Mouse (Mus musculus): ENCODE results near the gene Grin2b.
A peak's percentile ranks its signal among the peaks of the same experiment; 100 is the strongest.

Gene Grin2b

GRCm38 (mm10) chr6:135914608-135915007 lies 258.7 kb downstream of the Grin2b start:
- no peak for ATAC-seq (ENCODE audit: insufficient number of reproducible peaks, low FRiP score, low TSS enrichment)

- no peak for ATAC-seq (ENCODE audit: insufficient number of reproducible peaks, low FRiP score, low TSS enrichment)
These were observed 261.2 kb downstream of the Grin2b start for GRCm38 (mm10) chr6:135912114-135912513.

- no peak for ATAC-seq (ENCODE audit: insufficient number of reproducible peaks, low FRiP score, low TSS enrichment)
These were observed 262.2 kb downstream of the Grin2b start for GRCm38 (mm10) chr6:135911131-135911530.

- ATAC-seq (ENCODE audit: insufficient number of reproducible peaks, low FRiP score, low TSS enrichment), result peak; percentile 61
These were observed 265.6 kb downstream of the Grin2b start for GRCm38 (mm10) chr6:135907540-135908320.

- no peak for ATAC-seq (ENCODE audit: insufficient number of reproducible peaks, low FRiP score, low TSS enrichment)
These were observed 266.2 kb downstream of the Grin2b start for GRCm38 (mm10) chr6:135907137-135907536.

GRCm38 (mm10) chr6:135904391-135904790 lies 268.9 kb downstream of the Grin2b start:
- ATAC-seq (ENCODE audit: insufficient number of reproducible peaks, low FRiP score, low TSS enrichment), result no peak

GRCm38 (mm10) chr6:135900410-135900809 lies 272.9 kb downstream of the Grin2b start:
- no peak for ATAC-seq (ENCODE audit: insufficient number of reproducible peaks, low FRiP score, low TSS enrichment)

- no peak for ATAC-seq (ENCODE audit: insufficient number of reproducible peaks, low FRiP score, low TSS enrichment)
These were observed 274.1 kb downstream of the Grin2b start for GRCm38 (mm10) chr6:135899225-135899624.

GRCm38 (mm10) chr6:135894793-135895228 lies 278.5 kb downstream of the Grin2b start:
- ATAC-seq (ENCODE audit: insufficient number of reproducible peaks, low FRiP score, low TSS enrichment), result no peak

- no peak for ATAC-seq (ENCODE audit: insufficient number of reproducible peaks, low FRiP score, low TSS enrichment)
These were observed 290.7 kb downstream of the Grin2b start for GRCm38 (mm10) chr6:135882611-135883010.

- no peak for ATAC-seq (ENCODE audit: insufficient number of reproducible peaks, low FRiP score, low TSS enrichment)
These were observed 297.1 kb downstream of the Grin2b start for GRCm38 (mm10) chr6:135876163-135876726.

- no peak for ATAC-seq (ENCODE audit: insufficient number of reproducible peaks, low FRiP score, low TSS enrichment)
These were observed 298.7 kb downstream of the Grin2b start for GRCm38 (mm10) chr6:135874626-135875025.

- no peak for ATAC-seq (ENCODE audit: insufficient number of reproducible peaks, low FRiP score, low TSS enrichment)
These were observed 307.5 kb downstream of the Grin2b start for GRCm38 (mm10) chr6:135865832-135866231.

- no peak for ATAC-seq (ENCODE audit: insufficient number of reproducible peaks, low FRiP score, low TSS enrichment)
These were observed 309.3 kb downstream of the Grin2b start for GRCm38 (mm10) chr6:135863965-135864364.

- ATAC-seq (ENCODE audit: insufficient number of reproducible peaks, low FRiP score, low TSS enrichment), result no peak
These were observed 313.8 kb downstream of the Grin2b start for GRCm38 (mm10) chr6:135859502-135859901.

GRCm38 (mm10) chr6:135854173-135854591 lies 319.1 kb downstream of the Grin2b start:
- ATAC-seq (ENCODE audit: insufficient number of reproducible peaks, low FRiP score, low TSS enrichment), result no peak

GRCm38 (mm10) chr6:135843755-135844154 lies 329.6 kb downstream of the Grin2b start:
- ATAC-seq (ENCODE audit: insufficient number of reproducible peaks, low FRiP score, low TSS enrichment), result no peak

- ATAC-seq (ENCODE audit: insufficient number of reproducible peaks, low FRiP score, low TSS enrichment), result no peak
These were observed 337.0 kb downstream of the Grin2b start for GRCm38 (mm10) chr6:135836353-135836752.

- no peak for ATAC-seq (ENCODE audit: insufficient number of reproducible peaks, low FRiP score, low TSS enrichment)
These were observed 339.8 kb downstream of the Grin2b start for GRCm38 (mm10) chr6:135833542-135833941.

- no peak for ATAC-seq (ENCODE audit: insufficient number of reproducible peaks, low FRiP score, low TSS enrichment)
These were observed 341.3 kb downstream of the Grin2b start for GRCm38 (mm10) chr6:135832041-135832440.

- no peak for ATAC-seq (ENCODE audit: insufficient number of reproducible peaks, low FRiP score, low TSS enrichment)
These were observed 342.3 kb downstream of the Grin2b start for GRCm38 (mm10) chr6:135831032-135831431.

GRCm38 (mm10) chr6:135829458-135829857 lies 343.9 kb downstream of the Grin2b start:
- ATAC-seq (ENCODE audit: insufficient number of reproducible peaks, low FRiP score, low TSS enrichment), result no peak
